ENCODE assay signal across 10 mouse cellular contexts in the genomic region with DNA sequence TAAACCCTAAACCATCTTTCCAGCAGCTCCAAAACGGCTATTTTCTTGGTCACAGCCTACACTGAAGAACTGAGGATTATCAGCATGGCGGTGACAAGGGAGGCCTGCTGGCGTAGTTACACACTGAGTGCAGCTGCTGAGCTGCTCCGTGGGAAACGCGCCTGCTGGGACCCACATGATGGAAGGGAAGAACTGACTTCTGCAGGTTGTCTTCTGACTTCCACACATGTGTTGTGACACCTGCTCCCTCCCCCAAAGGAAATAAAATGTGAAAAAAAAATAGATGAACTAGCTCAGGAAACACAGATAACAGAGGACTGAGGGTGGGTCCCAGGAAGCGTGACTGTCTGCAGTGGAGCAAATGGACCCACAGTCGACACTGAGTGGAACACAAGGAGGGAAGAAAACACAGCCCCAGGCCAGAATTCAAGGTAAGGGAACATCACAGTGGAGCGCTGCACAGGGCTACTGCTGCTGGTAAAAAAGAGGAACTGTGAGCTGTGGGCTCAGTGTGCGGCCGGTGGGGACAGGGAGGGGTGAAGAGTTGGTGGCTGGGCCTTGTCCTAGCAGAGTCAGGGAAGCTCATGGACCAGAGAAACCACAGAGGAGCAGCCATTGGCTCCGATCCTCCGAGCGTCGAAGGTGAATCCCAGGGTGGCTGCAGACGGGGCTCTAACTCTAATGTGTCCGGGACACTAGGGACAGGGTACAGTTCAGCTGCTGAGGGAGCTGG. TPM values are rescaled to one million over a fixed set of nuclear protein-coding genes. Genes with fewer than 3 reads are reported as not detected.
DNase-seq lines count a peak whose midpoint lies in the region; ATAC-seq lines count a peak whose summit lies in the region.
"Had no signal": no experiment of that assay in that cellular context is flagged by ENCODE, and none has a peak within 500 bp of the region (broad histone marks: within the 10 kb centered on the region; RNA-seq: fewer than 3 reads in every experiment).

No protein-coding gene starts in this region.

- 0 out of 2 replicates have a peak overlapping the region, but pooled peaks have one; percentile 30 for H3K27ac ChIP-seq in forebrain, embryonic 14.5 days (ENCODE audit: low read depth, low read length)
- H3K27ac ChIP-seq in forebrain, embryonic 16.5 days (ENCODE audit: low read length) = no peak overlapping the region

- DNase-seq in forebrain, embryonic 14.5 days (ENCODE audit: low spot score) = no peak
- peak; percentile 64 for DNase-seq in thymus, postnatal 0 days (ENCODE audit: low spot score)
- DNase-seq in thymus, postnatal 10 days (ENCODE audit: low spot score in 2 of 2) = no peak
- peak; percentile 38 for DNase-seq in thymus, postnatal 4 days
- DNase-seq in right cerebral cortex, postnatal 36 days (ENCODE audit: low spot score in 2 of 2) = no peak
- DNase-seq in T-cell, adult 2 months (ENCODE audit: low spot score) = no peak
- DNase-seq: cerebellum, adult 9-11 months; lung, postnatal 14 days had no signal

- H3K4me2 ChIP-seq in forebrain, embryonic 14.5 days (ENCODE audit: low read length) = no peak overlapping the region
- no peak overlapping the region for H3K4me2 ChIP-seq in forebrain, embryonic 16.5 days (ENCODE audit: low read length)

- H3K4me3 ChIP-seq in forebrain, embryonic 14.5 days (ENCODE audit: low read depth, low read length) = no peak overlapping the region
- H3K4me3 ChIP-seq in forebrain, embryonic 16.5 days (replicated peaks; ENCODE audit: low read length) = no peak overlapping the region

- H3K4me1 ChIP-seq in forebrain, embryonic 14.5 days (ENCODE audit: control insufficient read depth, insufficient read depth, low read length) = no peaks in the 10 kb centered on the region; the same call in 1 of the 2 replicates
- no peaks in the 10 kb centered on the region for H3K4me1 ChIP-seq in forebrain, embryonic 16.5 days (replicated peaks; ENCODE audit: control insufficient read depth, insufficient read depth, low read length)

- H3K27me3 ChIP-seq in forebrain, embryonic 14.5 days (replicated peaks; ENCODE audit: control insufficient read depth, insufficient read depth, low read length) = no peaks in the 10 kb centered on the region
- H3K27me3 ChIP-seq in forebrain, embryonic 16.5 days (replicated peaks; ENCODE audit: control insufficient read depth, insufficient read depth, low read length) = no peaks in the 10 kb centered on the region

- 87% methylated on average over 17 of the region's 17 CpGs for WGBS in forebrain, embryonic 14.5 days
- WGBS in forebrain, embryonic 16.5 days = 91% methylated on average over 17 of the region's 17 CpGs

- H3K9me3 ChIP-seq in forebrain, embryonic 14.5 days (replicated peaks; ENCODE audit: control insufficient read depth, low read length) = no peaks in the 10 kb centered on the region
- H3K9me3 ChIP-seq in forebrain, embryonic 16.5 days (ENCODE audit: control insufficient read depth, low read length) = no peaks in the 10 kb centered on the region

- H3K9ac ChIP-seq in forebrain, embryonic 14.5 days (ENCODE audit: low read length) = no peak overlapping the region
- no peak overlapping the region for H3K9ac ChIP-seq in forebrain, embryonic 16.5 days (replicated peaks; ENCODE audit: low read depth, low read length)

- peaks cover 6% of the 10 kb centered on the region; the same call in 1 of the 2 replicates for H3K36me3 ChIP-seq in forebrain, embryonic 14.5 days (ENCODE audit: control insufficient read depth, insufficient read depth, low read length)
- no peaks in the 10 kb centered on the region for H3K36me3 ChIP-seq in forebrain, embryonic 16.5 days (ENCODE audit: control insufficient read depth, insufficient read depth)

- no peak for ATAC-seq in forebrain, embryonic 14.5 days
- no peak for ATAC-seq in forebrain, embryonic 16.5 days
- peak; percentile 81 for ATAC-seq in megakaryocyte-erythroid progenitor cell, adult 5-6 weeks (replicated peaks; ENCODE audit: low FRiP score, low TSS enrichment, poor library complexity, severe bottlenecking)

RNA-seq across cellular contexts. Expression of a gene that starts 32.8 kb away (rescaled TPM):
- polyA plus RNA-seq in forebrain, embryonic 14.5 days (2014; fragmentation: Nextera tagmentation; extraction: Ambion mirVana) = 82.8 and 105 TPM in 2 replicates
- polyA plus RNA-seq in forebrain, embryonic 16.5 days (2015; fragmentation: Nextera tagmentation; extraction: Ambion mirVana) = 94.7 and 98.0 TPM in 2 replicates
- 83.1 and 87.9 TPM in 2 replicates for polyA plus RNA-seq in thymus, postnatal 0 days (2015; fragmentation: Nextera tagmentation; extraction: Ambion mirVana)
- total RNA-seq in megakaryocyte-erythroid progenitor cell, adult 5-6 weeks (2014; fragmentation: Nextera tagmentation) = 29.3 and 44.6 TPM in 2 replicates
- total RNA-seq in megakaryocyte-erythroid progenitor cell, adult 5-6 weeks (2017) = 11.2 and 17.9 TPM in 2 replicates

RNA-seq across cellular contexts. Expression of a gene that starts 53.6 kb away (rescaled TPM):
- 21.7 and 26.5 TPM in 2 replicates for polyA plus RNA-seq in forebrain, embryonic 14.5 days (2014; fragmentation: Nextera tagmentation; extraction: Ambion mirVana)
- 45.6 and 57.4 TPM in 2 replicates for polyA plus RNA-seq in forebrain, embryonic 16.5 days (2015; fragmentation: Nextera tagmentation; extraction: Ambion mirVana)
- polyA plus RNA-seq in thymus, postnatal 0 days (2015; fragmentation: Nextera tagmentation; extraction: Ambion mirVana) = 37.6 and 51.3 TPM in 2 replicates
- 3.8 and 9.4 TPM in 2 replicates for total RNA-seq in megakaryocyte-erythroid progenitor cell, adult 5-6 weeks (2014; fragmentation: Nextera tagmentation)
- total RNA-seq in megakaryocyte-erythroid progenitor cell, adult 5-6 weeks (2017) = 1.7 and 5.1 TPM in 2 replicates

Comparison
In these comparisons a context has a peak if more than half of its experiments do, and no peak if none do; other contexts are left out.
1. DNase-seq: peak in thymus, postnatal 0 days (single experiment) and thymus, postnatal 4 days (single experiment); none in forebrain, embryonic 14.5 days (single experiment), thymus, postnatal 10 days (0 of 2), right cerebral cortex, postnatal 36 days (0 of 2) and T-cell, adult 2 months (single experiment).